Mouse (Mus musculus): ENCODE data around the gene Aldh1a2. TPM values are rescaled to one million over a fixed set of nuclear protein-coding genes. Genes with fewer than 3 reads are reported as not detected.

Aldh1a2 gene
- 0.11 and 0.34 TPM in 2 replicates for polyA plus RNA-seq (2012; ENCODE audit: low replicate concordance)

DNA sequence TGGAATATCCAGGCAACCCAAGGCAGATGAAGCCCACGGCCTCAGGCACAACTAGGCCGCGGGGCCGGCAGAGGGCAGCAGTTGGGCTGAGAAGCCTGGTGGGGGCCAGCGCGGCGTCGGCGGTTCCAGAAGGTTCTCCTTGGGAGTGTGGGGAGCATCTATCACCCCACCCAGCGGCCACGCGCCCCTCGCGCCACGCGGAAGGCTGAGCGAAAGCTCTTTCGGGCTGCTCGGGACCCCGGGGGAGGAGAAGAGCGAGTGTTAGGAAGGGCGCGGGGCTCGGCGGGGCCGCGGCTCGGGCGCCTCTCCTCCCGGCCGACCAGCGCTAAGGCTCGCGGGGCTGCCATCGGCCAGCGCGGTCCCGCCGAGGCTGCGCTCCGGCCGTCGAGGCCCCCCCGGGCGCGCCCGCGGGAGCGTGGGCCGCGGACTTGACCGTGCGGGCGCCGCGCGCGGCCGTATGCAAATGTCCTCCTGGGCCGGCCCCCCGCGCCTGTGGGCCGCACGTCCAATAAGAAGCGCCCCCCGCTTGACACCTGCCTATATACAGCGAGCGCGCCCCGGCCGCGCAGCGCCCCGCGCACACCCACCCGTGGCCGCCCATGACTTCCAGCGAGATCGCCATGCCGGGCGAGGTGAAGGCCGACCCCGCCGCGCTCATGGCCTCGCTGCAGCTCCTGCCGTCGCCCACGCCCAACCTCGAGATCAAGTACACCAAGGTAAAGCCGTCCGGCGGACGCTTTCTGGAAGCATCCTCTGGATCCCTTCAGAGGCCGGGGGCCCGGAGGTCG is at the start of gene Aldh1a2:
Gene Aldh1a2, plus strand, starts transcription at position 542 of the 788 bp plus-strand sequence.

GRCm38 (mm10) chr9:71168511-71168910 is 47.1 kb upstream of the Aldh1a2 start, which contains the start of gene Aqp9:
TSS of gene Aqp9 (minus strand) at chr9:71168682.

Other genes with a start within 250 kb of the Aldh1a2 start
- gene Aqp9, start 47.1 kb upstream of the Aldh1a2 start, polyA plus RNA-seq (2012; ENCODE audit: low replicate concordance) = 0.86 and 0.89 TPM in 2 replicates

All from hematopoietic multipotent progenitor cell, adult 10-12 weeks (in vitro differentiated cells).